8 mouse cellular contexts compared by ENCODE assay signal in genomic region chr8:70840590-70840989, GRCm38 (mm10). TPM values are rescaled to one million over a fixed set of nuclear protein-coding genes. Genes with fewer than 3 reads are reported as not detected.
DNase-seq lines count a peak whose midpoint lies in the region; ATAC-seq lines count a peak whose summit lies in the region.

No protein-coding gene starts in this region.

- peak overlapping the region; percentile 0; the same call in 1 of the 2 replicates for H3K4me3 ChIP-seq in hindbrain, embryonic 10.5 days
- H3K4me3 ChIP-seq in hindbrain, embryonic 11.5 days (ENCODE audit: low read depth, low read length) = no peak overlapping the region
- H3K4me3 ChIP-seq in embryonic facial prominence, embryonic 14.5 days (ENCODE audit: low read depth, low read length) = no peak overlapping the region
- no peak overlapping the region for H3K4me3 ChIP-seq in kidney, embryonic 14.5 days (ENCODE audit: low read length)
- H3K4me3 ChIP-seq in midbrain, embryonic 13.5 days (replicated peaks) = no peak overlapping the region

- no peak overlapping the region for H3K9ac ChIP-seq in hindbrain, embryonic 11.5 days (ENCODE audit: low read depth, low read length)
- no peak overlapping the region for H3K9ac ChIP-seq in embryonic facial prominence, embryonic 14.5 days (ENCODE audit: low read depth, low read length)
- H3K9ac ChIP-seq in kidney, embryonic 14.5 days (ENCODE audit: low read depth, low read length) = no peak overlapping the region
- no peak overlapping the region for H3K9ac ChIP-seq in midbrain, embryonic 13.5 days (replicated peaks)

- 62% methylated on average over 10 of the region's 10 CpGs for WGBS in hindbrain, embryonic 10.5 days
- whole genome bisulfite sequencing in hindbrain, embryonic 11.5 days = 60% methylated on average over 10 of the region's 10 CpGs
- WGBS in embryonic facial prominence, embryonic 14.5 days = 63% methylated on average over 10 of the region's 10 CpGs
- WGBS in kidney, embryonic 14.5 days = 46% methylated on average over 10 of the region's 10 CpGs
- WGBS in midbrain, embryonic 13.5 days = 59% methylated on average over 10 of the region's 10 CpGs

- peak overlapping the region; percentile 70 for H3K27ac ChIP-seq in hindbrain, embryonic 10.5 days
- no peak overlapping the region for H3K27ac ChIP-seq in hindbrain, embryonic 11.5 days (ENCODE audit: low read depth, low read length)
- peak overlapping the region; percentile 67; the same call in 1 of the 2 replicates for H3K27ac ChIP-seq in embryonic facial prominence, embryonic 14.5 days (replicated peaks; ENCODE audit: low read depth, low read length)
- peak overlapping the region; percentile 27 for H3K27ac ChIP-seq in kidney, embryonic 14.5 days (ENCODE audit: low read depth, low read length)
- H3K27ac ChIP-seq in midbrain, embryonic 13.5 days = peak overlapping the region; percentile 51; the same call in 1 of the 2 replicates

- peaks cover 47% of the 10 kb centered on the region for H3K4me1 ChIP-seq in hindbrain, embryonic 10.5 days (replicated peaks)
- peaks cover 5% of the 10 kb centered on the region; the same call in 1 of the 2 replicates for H3K4me1 ChIP-seq in hindbrain, embryonic 11.5 days (replicated peaks; ENCODE audit: control insufficient read depth, insufficient read depth, low read length)
- no peaks in the 10 kb centered on the region for H3K4me1 ChIP-seq in embryonic facial prominence, embryonic 14.5 days (ENCODE audit: control insufficient read depth, insufficient read depth, low read length)
- no peaks in the 10 kb centered on the region; the same call in 1 of the 2 replicates for H3K4me1 ChIP-seq in kidney, embryonic 14.5 days (ENCODE audit: control insufficient read depth, insufficient read depth, low read length)
- H3K4me1 ChIP-seq in midbrain, embryonic 13.5 days (replicated peaks) = peaks cover 23% of the 10 kb centered on the region

- ATAC-seq in hindbrain, embryonic 11.5 days (ENCODE audit: low FRiP score) = no peak
- ATAC-seq in embryonic facial prominence, embryonic 14.5 days (ENCODE audit: low read depth) = no peak
- no peak for ATAC-seq in kidney, embryonic 14.5 days (ENCODE audit: low FRiP score, low TSS enrichment)
- no peak for ATAC-seq in midbrain, embryonic 13.5 days

- peaks cover 14% of the 10 kb centered on the region for H3K36me3 ChIP-seq in hindbrain, embryonic 10.5 days
- no peaks in the 10 kb centered on the region for H3K36me3 ChIP-seq in hindbrain, embryonic 11.5 days (ENCODE audit: control insufficient read depth, insufficient read depth, low read length)
- H3K36me3 ChIP-seq in embryonic facial prominence, embryonic 14.5 days (ENCODE audit: control insufficient read depth, insufficient read depth, low read length) = 0 out of 2 replicates have a peak, but pooled peaks cover 5% of the 10 kb centered on the region
- peaks cover 6% of the 10 kb centered on the region; the same call in 1 of the 2 replicates for H3K36me3 ChIP-seq in kidney, embryonic 14.5 days (ENCODE audit: control insufficient read depth, insufficient read depth, low read length)
- H3K36me3 ChIP-seq in midbrain, embryonic 13.5 days = peaks cover 16% of the 10 kb centered on the region

- no peak overlapping the region for H3K4me2 ChIP-seq in hindbrain, embryonic 11.5 days (replicated peaks; ENCODE audit: low read depth, low read length)
- H3K4me2 ChIP-seq in embryonic facial prominence, embryonic 14.5 days (ENCODE audit: low read depth, low read length) = no peak overlapping the region
- H3K4me2 ChIP-seq in kidney, embryonic 14.5 days (replicated peaks; ENCODE audit: low read depth, low read length) = no peak overlapping the region
- H3K4me2 ChIP-seq in midbrain, embryonic 13.5 days (replicated peaks) = peak overlapping the region; percentile 83; the same call in 1 of the 2 replicates

- no peak for DNase-seq in hindbrain, embryonic 10.5 days (ENCODE audit: low spot score)
- no peak for DNase-seq in hindbrain, embryonic 11.5 days (ENCODE audit: low spot score)
- no peak for DNase-seq in embryonic facial prominence, embryonic 14.5 days (ENCODE audit: low spot score)
- DNase-seq in layer of hippocampus, postnatal 10 days (ENCODE audit: low spot score in 2 of 2) = no peak
- DNase-seq in cerebellum, postnatal 25 days = no peak
- DNase-seq in urinary bladder, postnatal 14 days (ENCODE audit: low spot score) = no peak

- peaks cover 16% of the 10 kb centered on the region for H3K27me3 ChIP-seq in hindbrain, embryonic 10.5 days (ENCODE audit: insufficient read depth, poor library complexity, severe bottlenecking)
- H3K27me3 ChIP-seq in hindbrain, embryonic 11.5 days (ENCODE audit: control insufficient read depth, insufficient read depth, low read length) = no peaks in the 10 kb centered on the region
- no peaks in the 10 kb centered on the region for H3K27me3 ChIP-seq in embryonic facial prominence, embryonic 14.5 days (replicated peaks; ENCODE audit: control insufficient read depth, insufficient read depth, low read length)
- no peaks in the 10 kb centered on the region for H3K27me3 ChIP-seq in kidney, embryonic 14.5 days (ENCODE audit: control insufficient read depth, insufficient read depth, low read length)
- H3K27me3 ChIP-seq in midbrain, embryonic 13.5 days = no peaks in the 10 kb centered on the region

- no peaks in the 10 kb centered on the region for H3K9me3 ChIP-seq in hindbrain, embryonic 10.5 days
- no peaks in the 10 kb centered on the region for H3K9me3 ChIP-seq in hindbrain, embryonic 11.5 days (ENCODE audit: control insufficient read depth, low read length)
- no peaks in the 10 kb centered on the region for H3K9me3 ChIP-seq in embryonic facial prominence, embryonic 14.5 days (ENCODE audit: control insufficient read depth, low read length)
- no peaks in the 10 kb centered on the region for H3K9me3 ChIP-seq in kidney, embryonic 14.5 days (ENCODE audit: control insufficient read depth, low read length)
- H3K9me3 ChIP-seq in midbrain, embryonic 13.5 days = no peaks in the 10 kb centered on the region

RNA-seq across cellular contexts. Expression of gene Arrdc2, which starts 1.1 kb away (rescaled TPM):
- polyA plus RNA-seq in hindbrain, embryonic 10.5 days (2016; fragmentation: Nextera tagmentation; extraction: Ambion mirVana) = 7.3 and 8.7 TPM in 2 replicates
- 9.9 and 10.3 TPM in 2 replicates for polyA plus RNA-seq in hindbrain, embryonic 11.5 days (2014; fragmentation: Nextera tagmentation; extraction: Ambion mirVana)
- 5.4 and 5.8 TPM in 2 replicates for polyA plus RNA-seq in embryonic facial prominence, embryonic 14.5 days (2014; fragmentation: Nextera tagmentation; extraction: Ambion mirVana)
- 4.7 and 5.7 TPM in 2 replicates for polyA plus RNA-seq in kidney, embryonic 14.5 days (2014; fragmentation: Nextera tagmentation; extraction: Ambion mirVana)
- polyA plus RNA-seq in midbrain, embryonic 13.5 days (2015; fragmentation: Nextera tagmentation; extraction: Ambion mirVana) = 7.7 and 10.5 TPM in 2 replicates
- total RNA-seq in layer of hippocampus, postnatal 10 days (2021) = 10 to 100 TPM; 15.7 to 18.1 TPM

RNA-seq across cellular contexts. Expression of gene Kcnn1, which starts 22.5 kb away (rescaled TPM):
- 6.2 and 19.3 TPM in 2 replicates for polyA plus RNA-seq in hindbrain, embryonic 10.5 days (2016; fragmentation: Nextera tagmentation; extraction: Ambion mirVana)
- 10.7 and 12.2 TPM in 2 replicates for polyA plus RNA-seq in hindbrain, embryonic 11.5 days (2014; fragmentation: Nextera tagmentation; extraction: Ambion mirVana)
- 2.9 and 3.4 TPM in 2 replicates for polyA plus RNA-seq in embryonic facial prominence, embryonic 14.5 days (2014; fragmentation: Nextera tagmentation; extraction: Ambion mirVana)
- polyA plus RNA-seq in kidney, embryonic 14.5 days (2014; fragmentation: Nextera tagmentation; extraction: Ambion mirVana) = 2.5 and 2.6 TPM in 2 replicates
- 19.6 and 26.9 TPM in 2 replicates for polyA plus RNA-seq in midbrain, embryonic 13.5 days (2015; fragmentation: Nextera tagmentation; extraction: Ambion mirVana)
- 10 to 100 TPM; 25.3 to 28.3 TPM for total RNA-seq in layer of hippocampus, postnatal 10 days (2021)

RNA-seq across cellular contexts. Expression of gene Il12rb1, which starts 32.3 kb away (rescaled TPM):
- polyA plus RNA-seq in hindbrain, embryonic 10.5 days (2016; fragmentation: Nextera tagmentation; extraction: Ambion mirVana) = 0.05 TPM in 1 of 2 replicates, not detected in the other
- polyA plus RNA-seq in hindbrain, embryonic 11.5 days (2014; fragmentation: Nextera tagmentation; extraction: Ambion mirVana) = 0.08 TPM in 1 of 2 replicates, not detected in the other
- polyA plus RNA-seq in embryonic facial prominence, embryonic 14.5 days (2014; fragmentation: Nextera tagmentation; extraction: Ambion mirVana) = 0.07 and 0.19 TPM in 2 replicates
- polyA plus RNA-seq in kidney, embryonic 14.5 days (2014; fragmentation: Nextera tagmentation; extraction: Ambion mirVana) = not detected in 2 replicates
- not detected in 2 replicates for polyA plus RNA-seq in midbrain, embryonic 13.5 days (2015; fragmentation: Nextera tagmentation; extraction: Ambion mirVana)
- under 1 TPM; 0.30 to 0.38 TPM for total RNA-seq in layer of hippocampus, postnatal 10 days (2021)

RNA-seq across cellular contexts. Expression of gene Ccdc124, which starts 33.1 kb away (rescaled TPM):
- 172 and 182 TPM in 2 replicates for polyA plus RNA-seq in hindbrain, embryonic 10.5 days (2016; fragmentation: Nextera tagmentation; extraction: Ambion mirVana)
- 162 and 173 TPM in 2 replicates for polyA plus RNA-seq in hindbrain, embryonic 11.5 days (2014; fragmentation: Nextera tagmentation; extraction: Ambion mirVana)
- polyA plus RNA-seq in embryonic facial prominence, embryonic 14.5 days (2014; fragmentation: Nextera tagmentation; extraction: Ambion mirVana) = 87.1 and 91.3 TPM in 2 replicates
- 117 and 142 TPM in 2 replicates for polyA plus RNA-seq in kidney, embryonic 14.5 days (2014; fragmentation: Nextera tagmentation; extraction: Ambion mirVana)
- 160 TPM in 2 replicates for polyA plus RNA-seq in midbrain, embryonic 13.5 days (2015; fragmentation: Nextera tagmentation; extraction: Ambion mirVana)
- total RNA-seq in layer of hippocampus, postnatal 10 days (2021) = 100 to 1,000 TPM in 1 of 2 experiments, 10 to 100 TPM in 1; 97.6 to 108 TPM

RNA-seq across cellular contexts. Expression of gene Mast3, which starts 35.7 kb away (rescaled TPM):
- 11.4 and 18.2 TPM in 2 replicates for polyA plus RNA-seq in hindbrain, embryonic 10.5 days (2016; fragmentation: Nextera tagmentation; extraction: Ambion mirVana)
- polyA plus RNA-seq in hindbrain, embryonic 11.5 days (2014; fragmentation: Nextera tagmentation; extraction: Ambion mirVana) = 11.2 and 12.3 TPM in 2 replicates
- 13.5 and 14.9 TPM in 2 replicates for polyA plus RNA-seq in embryonic facial prominence, embryonic 14.5 days (2014; fragmentation: Nextera tagmentation; extraction: Ambion mirVana)
- 13.4 and 17.2 TPM in 2 replicates for polyA plus RNA-seq in kidney, embryonic 14.5 days (2014; fragmentation: Nextera tagmentation; extraction: Ambion mirVana)
- 14.6 and 18.3 TPM in 2 replicates for polyA plus RNA-seq in midbrain, embryonic 13.5 days (2015; fragmentation: Nextera tagmentation; extraction: Ambion mirVana)
- 100 to 1,000 TPM; 179 to 186 TPM for total RNA-seq in layer of hippocampus, postnatal 10 days (2021)
